Mouse (Mus musculus) limb, embryonic 10.5 days (tissue): Measurements from ENCODE around the gene Mien1. TPM values are rescaled to one million over a fixed set of nuclear protein-coding genes. Genes with fewer than 3 reads are reported as not detected.

Source experiments
- DNase-seq: peaks from one replicate; pipeline ENCODE4 v3.0.0-alpha.2; 2017; ENCODE audit warnings: low spot score
- H3K27ac ChIP-seq: fragments of 300-500 bp; sonication (generic); 2 replicates; pipeline ENCODE4 v1.5.1; 2016; ENCODE audit warnings: mild to moderate bottlenecking
- H3K27me3 ChIP-seq: fragments of 300-500 bp; sonication (generic); 2 replicates; pipeline ENCODE4 v1.6.1; 2016; ENCODE audit warnings: low read depth, mild to moderate bottlenecking; ENCODE audit not compliant: poor library complexity, severe bottlenecking
- H3K36me3 ChIP-seq: fragments of 300-500 bp; sonication (generic); 2 replicates; pipeline ENCODE4 v1.6.1; 2016; ENCODE audit warnings: mild to moderate bottlenecking, moderate library complexity
- H3K4me1 ChIP-seq: fragments of 300-500 bp; sonication (generic); 2 replicates; pipeline ENCODE4 v1.6.1; 2016
- H3K4me3 ChIP-seq: fragments of 300-500 bp; sonication (generic); 2 replicates; pipeline ENCODE4 v1.5.1; 2016; ENCODE audit warnings: mild to moderate bottlenecking, moderate library complexity
- H3K9me3 ChIP-seq: fragments of 300-500 bp; sonication (generic); replicated peaks from 2 replicates; pipeline ENCODE4 v1.6.1; 2016; ENCODE audit warnings: mild to moderate bottlenecking
- whole genome bisulfite sequencing: fragments of 180-500 bp; shearing (Covaris S2); methylation state at CpG from one replicate; pipeline ENCODE4 v1.1.7; 2016; 5-methylcytosine and 5-hydroxymethylcytosine counted together
- polyA plus RNA-seq: library from polyadenylated mRNA; unstranded; fragments of >200 nt; fragmentation: Nextera tagmentation; extraction: Ambion mirVana; gene quantifications from 2 replicates; pipeline ENCODE4 v1.2.1, GENCODE M21; 2016

Gene Mien1
- polyA plus RNA-seq, 1 experiment from 2014 or later, result 76.8 TPM

- Histone ChIP-seq H3K4me1 (peaks cover 32% of the 10 kb centered on the region), H3K27me3 (peaks cover 100% of the 10 kb centered on the region), H3K27ac (no peak overlapping the region), H3K9me3 (no peaks in the 10 kb centered on the region), H3K4me3 (no peak overlapping the region), H3K36me3 (no peaks in the 10 kb centered on the region; the same call in 1 of the 2 replicates)
- 76% methylated on average over 10 of the region's 10 CpGs for WGBS
- no peak for DNase-seq
These were observed 50.5 kb downstream of the Mien1 start for GRCm38 (mm10) chr11:98388282-98388681.

Other genes starting within 250 kb of the Mien1 start
- gene Med1, start 245.7 kb downstream of the Mien1 start, polyA plus RNA-seq, result 73.2 and 84.3 TPM in 2 replicates
- 12.2 and 14.6 TPM in 2 replicates for gene Cdk12, start 235.9 kb downstream of the Mien1 start, polyA plus RNA-seq
- not detected in 2 replicates for gene Neurod2, start 109.3 kb downstream of the Mien1 start, polyA plus RNA-seq
- gene Ppp1r1b, start 90.6 kb downstream of the Mien1 start, polyA plus RNA-seq, result 0.13 TPM in 2 replicates
- gene Stard3, start 80.6 kb downstream of the Mien1 start, polyA plus RNA-seq, result 37.8 and 41.3 TPM in 2 replicates
- gene Tcap, start 55.2 kb downstream of the Mien1 start, polyA plus RNA-seq, result 0.16 and 0.40 TPM in 2 replicates
- 0.61 TPM in 1 of 2 replicates, not detected in the other for gene Pnmt, start 52.5 kb downstream of the Mien1 start, polyA plus RNA-seq
- gene Pgap3, start 38.5 kb downstream of the Mien1 start, polyA plus RNA-seq, result 9.7 and 10.5 TPM in 2 replicates
- gene Erbb2, start 26.5 kb downstream of the Mien1 start, polyA plus RNA-seq, result 24.5 and 30.9 TPM in 2 replicates
- 6.4 and 9.5 TPM in 2 replicates for gene Grb7, start 7.4 kb upstream of the Mien1 start, polyA plus RNA-seq
- gene Ikzf3, start 107.0 kb upstream of the Mien1 start, polyA plus RNA-seq, result not detected in 2 replicates
- 0.14 TPM in 1 of 2 replicates, not detected in the other for gene Zpbp2, start 112.1 kb upstream of the Mien1 start, polyA plus RNA-seq
- gene Ormdl3, start 148.4 kb upstream of the Mien1 start, polyA plus RNA-seq, result 46.9 and 55.0 TPM in 2 replicates
- not detected in 2 replicates for gene Lrrc3c, start 159.3 kb upstream of the Mien1 start, polyA plus RNA-seq
- 1.3 and 1.8 TPM in 2 replicates for gene Gm12355, start 186.7 kb upstream of the Mien1 start, polyA plus RNA-seq
- gene Gsdma3, start 187.4 kb upstream of the Mien1 start, polyA plus RNA-seq, result not detected in 2 replicates
- not detected in 2 replicates for gene Gsdma2, start 207.8 kb upstream of the Mien1 start, polyA plus RNA-seq
- gene Gsdma, start 225.4 kb upstream of the Mien1 start, polyA plus RNA-seq, result 0.05 TPM in 1 of 2 replicates, not detected in the other
- gene Psmd3, start 243.6 kb upstream of the Mien1 start, polyA plus RNA-seq, result 284 and 303 TPM in 2 replicates